Mouse (Mus musculus): Measurements from ENCODE around the gene Birc6.

GRCm38 (mm10) chr17:74526806-74527653 is 1.1 kb upstream of the Birc6 start:
- TF ChIP-seq POLR2A (IDR thresholded peaks at IDR 0.05; ENCODE audit: extremely low read depth, insufficient read depth, low read length): no peak
- no peak for TF ChIP-seq CTCF (IDR thresholded peaks at IDR 0.05; ENCODE audit: low read depth, low read length)
